Mouse (Mus musculus) ES-Bruce4 (cell line): Measurements from ENCODE around the gene Hnrnpul1. TPM values are rescaled to one million over a fixed set of nuclear protein-coding genes. Genes with fewer than 3 reads are reported as not detected.

ENCODE experiments used
- H3K27ac ChIP-seq: 2 replicates; pipeline ENCODE4 v1.5.1; 2012; ENCODE audit warnings: low read length, inconsistent platforms; ENCODE audit not compliant: insufficient read depth
- H3K27me3 ChIP-seq: 2 replicates; pipeline ENCODE4 v1.6.1; 2012; ENCODE audit warnings: mild to moderate bottlenecking, low read length, inconsistent platforms; ENCODE audit not compliant: control insufficient read depth, poor library complexity, insufficient read depth, severe bottlenecking
- H3K36me3 ChIP-seq: 2 replicates; pipeline ENCODE4 v1.6.1; 2012; ENCODE audit warnings: inconsistent platforms, mild to moderate bottlenecking, low read length, moderate library complexity; ENCODE audit not compliant: control insufficient read depth, poor library complexity, insufficient read depth, severe bottlenecking
- H3K4me1 ChIP-seq: one replicate; pipeline ENCODE4 v1.8.1; 2011; ENCODE audit warnings: low read length; ENCODE audit not compliant: control insufficient read depth, insufficient read depth
- H3K4me3 ChIP-seq: 2 replicates; pipeline ENCODE4 v1.5.1; 2011; ENCODE audit warnings: low read depth, mild to moderate bottlenecking, low read length
- H3K9ac ChIP-seq: 2 replicates; pipeline ENCODE4 v1.6.1; 2012; ENCODE audit warnings: low read depth, mild to moderate bottlenecking, inconsistent platforms; ENCODE audit not compliant: poor library complexity, severe bottlenecking
- H3K9me3 ChIP-seq: replicated peaks from 2 replicates; pipeline ENCODE4 v1.6.1; 2012; ENCODE audit warnings: mild to moderate bottlenecking, low read length, inconsistent platforms; ENCODE audit not compliant: control insufficient read depth, poor library complexity, insufficient read depth, severe bottlenecking
- CTCF ChIP-seq: IDR thresholded peaks from one replicate; pipeline ENCODE4 v1.8.1; 2011; ENCODE audit warnings: low read depth, low read length
- EP300 ChIP-seq: IDR thresholded peaks from 2 replicates; pipeline ENCODE4 v1.6.1; 2011; ENCODE audit warnings: low read depth, low read length; ENCODE audit not compliant: insufficient read depth
- POLR2A ChIP-seq: IDR thresholded peaks from one replicate; pipeline ENCODE4 v1.8.1; 2011; ENCODE audit warnings: low read length; ENCODE audit not compliant: insufficient read depth
- polyA plus RNA-seq: library from polyadenylated mRNA; stranded (reverse); fragments of >200 nt; gene quantifications from 2 replicates; pipeline ENCODE4 v1.2.4, GENCODE M21; 2011; ENCODE audit warnings: low read depth; ENCODE audit not compliant: missing spikeins, insufficient read depth, insufficient read length

The Hnrnpul1 gene
- polyA plus RNA-seq, result 155 and 156 TPM in 2 replicates

DNA sequence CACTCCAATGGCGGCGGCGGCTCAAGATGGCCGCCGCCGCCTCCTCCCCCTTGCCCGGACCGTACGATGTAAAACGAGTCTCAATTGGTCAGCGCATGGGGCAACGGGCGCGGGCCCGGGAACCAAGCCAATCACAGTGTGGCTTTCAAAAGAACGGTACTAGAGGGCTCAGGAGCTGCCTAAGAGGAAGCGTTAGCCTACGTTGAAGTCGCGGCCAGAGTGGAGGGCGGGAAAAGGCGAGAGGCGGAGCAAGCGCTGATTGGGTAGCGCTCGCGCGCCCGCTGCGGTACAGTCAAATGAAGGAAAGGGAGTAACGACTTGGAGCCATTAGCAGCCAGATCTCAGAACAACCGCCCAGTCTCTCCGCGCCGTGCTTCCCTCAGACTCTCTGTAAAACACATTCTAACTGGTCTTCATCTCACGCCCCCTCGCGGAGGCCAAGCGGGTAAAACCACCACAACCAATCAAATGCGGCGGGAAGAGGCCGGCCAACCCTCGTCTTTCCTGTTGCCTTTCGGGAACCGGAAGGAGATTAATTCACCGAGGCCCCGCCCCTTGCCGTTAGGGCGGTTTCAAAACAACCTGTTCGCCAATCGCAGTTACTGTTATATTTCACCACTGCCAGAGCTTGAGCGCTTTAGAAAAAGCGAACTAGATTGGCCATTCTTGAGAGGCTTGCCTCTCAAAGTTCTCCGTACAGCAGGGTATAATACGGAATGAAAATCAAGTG lies at the start of gene Hnrnpul1:
Gene Hnrnpul1, minus strand, starts transcription at position 20 of the 730 bp plus-strand sequence.
- H3K36me3 ChIP-seq, result peaks cover 15% of the 10 kb centered on the region

DNA sequence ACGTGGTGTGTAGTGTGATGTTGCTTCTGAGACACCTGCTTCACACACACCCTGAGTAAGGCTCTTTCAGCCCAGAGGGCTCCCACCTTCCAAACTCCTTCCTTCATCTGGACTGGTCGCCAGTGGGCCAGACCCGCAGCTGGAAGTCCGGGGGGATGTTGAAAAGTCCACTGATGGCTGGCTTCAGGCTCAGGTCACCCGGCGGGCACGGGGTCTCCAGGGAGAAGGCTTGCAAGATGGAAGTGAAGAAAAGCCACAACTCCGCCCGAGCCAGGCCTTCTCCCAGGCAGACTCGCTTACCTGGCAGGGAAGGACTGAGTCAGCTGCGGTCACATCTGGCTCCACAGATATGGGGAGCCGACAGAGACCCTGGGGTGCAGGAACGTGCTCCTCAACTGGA lies 48.9 kb upstream of the Hnrnpul1 start:
- Histone ChIP-seq H3K9me3 (no peaks in the 10 kb centered on the region), H3K9ac (no peak overlapping the region), H3K36me3 (no peaks in the 10 kb centered on the region), H3K4me3 (peak overlapping the region; percentile 2), H3K27ac (no peak overlapping the region), H3K27me3 (no peaks in the 10 kb centered on the region), H3K4me1 (peaks cover 2% of the 10 kb centered on the region)
- TF ChIP-seq CTCF (no peak), EP300 (no peak), POLR2A (no peak)

More for the DNA sequence above, at the start of gene Hnrnpul1:
- H3K4me3 ChIP-seq, result peak within 1 kb of the TSS; percentile 87
- H3K27ac ChIP-seq, result peak within 1 kb of the TSS; percentile 92
- TF ChIP-seq EP300 (0 out of 2 replicates have a peak, but pooled peaks have one; percentile 30), POLR2A (no peak), CTCF (peak; percentile 10)
- H3K9ac ChIP-seq, result peak within 1 kb of the TSS; percentile 99
- H3K4me1 ChIP-seq, result no peaks in the 10 kb centered on the region
- no peaks in the 10 kb centered on the region for H3K27me3 ChIP-seq
- no peaks in the 10 kb centered on the region for H3K9me3 ChIP-seq

DNA sequence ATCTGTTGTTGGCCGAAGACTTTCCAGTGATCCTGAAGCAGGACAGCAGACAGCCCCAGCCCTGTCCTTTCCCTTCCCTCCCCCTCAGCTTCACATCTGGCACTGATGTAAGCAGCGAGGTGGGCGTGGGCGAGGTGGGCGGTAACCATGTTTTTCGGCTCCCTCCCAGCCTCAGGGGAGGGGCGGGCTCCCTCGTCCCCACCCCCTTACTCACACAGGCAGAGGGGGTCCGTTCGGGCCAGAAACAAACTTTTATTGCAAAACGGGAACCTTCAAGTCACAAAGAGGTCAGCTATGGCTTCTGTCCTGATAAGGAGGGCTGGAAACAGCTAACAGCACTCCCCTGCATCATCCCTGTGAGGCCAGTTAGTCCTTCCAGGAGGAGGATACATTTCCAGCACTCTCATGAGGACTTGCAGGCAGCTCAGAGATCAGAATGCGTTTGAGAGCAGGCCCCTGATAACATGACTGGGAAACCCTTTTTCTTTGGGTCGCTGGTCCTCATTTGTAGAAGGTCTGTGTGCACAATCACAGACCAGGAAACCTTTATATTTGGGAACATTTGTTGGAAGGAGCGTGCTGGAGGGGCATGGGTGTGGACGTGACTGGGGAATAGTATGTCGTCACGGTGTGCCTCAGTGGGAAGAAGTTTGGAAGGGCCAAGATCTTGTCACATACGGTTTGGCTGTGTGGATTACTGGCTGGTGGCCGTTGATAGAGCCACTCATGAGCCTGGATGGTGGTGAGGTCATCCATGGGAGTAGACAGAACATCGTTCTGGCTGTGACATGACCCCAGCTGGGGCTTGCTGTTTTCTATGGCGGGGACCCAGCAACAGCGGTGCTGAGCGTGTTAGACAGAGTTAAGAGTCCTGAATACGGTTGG lies 47.9 kb upstream of the Hnrnpul1 start:
- H3K9me3 ChIP-seq, result no peaks in the 10 kb centered on the region
- H3K4me1 ChIP-seq, result peaks cover 2% of the 10 kb centered on the region
- no peaks in the 10 kb centered on the region for H3K36me3 ChIP-seq
- no peak overlapping the region for H3K27ac ChIP-seq
- peak overlapping the region; percentile 27 for H3K4me3 ChIP-seq
- H3K9ac ChIP-seq, result no peak overlapping the region
- no peaks in the 10 kb centered on the region for H3K27me3 ChIP-seq
- TF ChIP-seq CTCF (no peak), POLR2A (no peak), EP300 (peak; percentile 45; the same call in 1 of the 2 replicates)

DNA sequence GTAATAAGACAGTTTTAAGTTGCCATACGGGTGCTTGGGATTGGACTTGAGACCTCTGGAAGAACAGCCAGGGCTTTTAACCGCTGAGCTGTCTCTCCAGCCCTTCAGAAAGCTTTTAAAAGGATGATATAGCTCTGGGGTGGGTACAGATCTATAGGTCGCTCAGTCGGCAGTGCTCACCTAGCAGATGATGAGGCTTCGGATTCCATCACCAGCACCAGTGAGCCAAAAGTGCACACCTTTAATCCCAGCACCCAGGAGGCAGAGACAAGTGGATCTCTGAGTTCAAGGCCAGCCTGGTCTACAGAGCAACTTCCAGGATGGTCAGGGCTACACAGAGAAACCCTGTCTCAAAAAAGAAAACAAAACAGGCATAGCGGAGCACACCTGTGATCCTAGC lies 46.5 kb upstream of the Hnrnpul1 start:
- TF ChIP-seq POLR2A, result no peak
- TF ChIP-seq EP300, result no peak
- no peak for TF ChIP-seq CTCF
- H3K36me3 ChIP-seq, result no peaks in the 10 kb centered on the region
- H3K4me3 ChIP-seq, result no peak overlapping the region
- no peaks in the 10 kb centered on the region for H3K27me3 ChIP-seq
- H3K27ac ChIP-seq, result no peak overlapping the region
- no peak overlapping the region for H3K9ac ChIP-seq
- H3K4me1 ChIP-seq, result peaks cover 2% of the 10 kb centered on the region
- H3K9me3 ChIP-seq, result no peaks in the 10 kb centered on the region

DNA sequence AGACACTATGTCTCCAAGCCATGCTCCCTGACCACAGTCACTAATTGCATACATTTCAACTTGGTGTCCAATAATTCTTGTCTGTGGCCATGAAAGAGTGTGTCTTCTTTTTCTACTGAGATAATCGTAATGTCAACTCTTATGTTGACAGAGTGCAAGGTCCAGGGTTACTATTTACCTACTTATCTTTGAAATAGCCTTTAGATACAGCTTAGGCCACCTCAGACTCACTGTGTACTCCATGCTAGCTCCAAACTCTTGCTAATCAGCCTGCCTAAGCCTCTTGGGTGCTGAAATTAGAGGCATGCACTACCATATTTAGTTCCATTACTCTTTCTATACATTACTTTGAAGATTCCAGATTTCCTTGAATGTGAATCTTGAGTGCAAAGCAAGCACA lies 44.8 kb upstream of the Hnrnpul1 start:
- H3K9me3 ChIP-seq, result no peaks in the 10 kb centered on the region
- TF ChIP-seq EP300, result no peak
- no peak for TF ChIP-seq POLR2A
- no peak for TF ChIP-seq CTCF
- H3K36me3 ChIP-seq, result no peaks in the 10 kb centered on the region
- no peaks in the 10 kb centered on the region for H3K27me3 ChIP-seq
- no peak overlapping the region for H3K27ac ChIP-seq
- H3K4me3 ChIP-seq, result no peak overlapping the region
- H3K4me1 ChIP-seq, result peaks cover 2% of the 10 kb centered on the region
- no peak overlapping the region for H3K9ac ChIP-seq

- TF ChIP-seq EP300 (no peak), CTCF (peak; percentile 35)
- Histone ChIP-seq H3K27me3 (no peaks in the 10 kb centered on the region), H3K4me1 (peaks cover 2% of the 10 kb centered on the region), H3K27ac (no peak overlapping the region), H3K4me3 (no peak overlapping the region), H3K36me3 (no peaks in the 10 kb centered on the region), H3K9me3 (no peaks in the 10 kb centered on the region), H3K9ac (no peak overlapping the region)
These were observed 44.0 kb upstream of the Hnrnpul1 start for GRCm38 (mm10) chr7:25798540-25798939.
